Mouse (Mus musculus) ES-E14 (cell line): ENCODE measurements at regions not wholly inside any gene's neighbourhood (a gene's known extent, or its start where the extent isn't known, plus 50 kb on each side); places are given as distances from the start of the nearest gene placed in this dataset.

Experiments used
- CHD2 ChIP-seq: IDR thresholded peaks from 2 replicates; pipeline ENCODE4 v1.6.1; 2014; ENCODE audit warnings: mild to moderate bottlenecking, low read depth, low read length, inconsistent platforms
- HCFC1 ChIP-seq: IDR thresholded peaks from 2 replicates; pipeline ENCODE4 v1.6.1; 2012; ENCODE audit warnings: low read length, inconsistent platforms, borderline replicate concordance; ENCODE audit not compliant: insufficient read depth
- MAFK ChIP-seq: IDR thresholded peaks from 2 replicates; pipeline ENCODE4 v1.6.1; 2014; ENCODE audit warnings: mild to moderate bottlenecking, low read depth, low read length, inconsistent platforms; ENCODE audit not compliant: insufficient read depth
- ZC3H11A ChIP-seq: IDR thresholded peaks from 2 replicates; pipeline ENCODE4 v1.6.1; 2012; ENCODE audit warnings: low read depth, mild to moderate bottlenecking, inconsistent platforms, low read length, borderline replicate concordance
- ZNF384 ChIP-seq: IDR thresholded peaks from 2 replicates; pipeline ENCODE4 v1.6.1; 2012; ENCODE audit warnings: low read depth, low read length, inconsistent platforms

- no peak for TF ChIP-seq HCFC1
- TF ChIP-seq ZNF384, result no peak
- TF ChIP-seq MAFK, result no peak
- no peak for TF ChIP-seq CHD2
- TF ChIP-seq ZC3H11A, result no peak
Measured at GRCm38 (mm10) chr16:3240982-3241719, 349.7 kb upstream of the Olfr161 start.
